Mouse (Mus musculus): ENCODE results near the gene Strada.

Strada gene

GRCm38 (mm10) chr11:106192657-106193370 is 9.2 kb downstream of the Strada start:
- in situ Hi-C loops (cut with MboI; ENCODE audit: low pct_unique_long_range_greater_than_20kb in 1 of 2, low sequenced_read_pairs in 2 of 2, unreplicated experiment in 1 of 2): no loop called here

- in situ Hi-C loops (cut with MboI; ENCODE audit: low pct_unique_long_range_greater_than_20kb in 1 of 2, low sequenced_read_pairs in 2 of 2, unreplicated experiment in 1 of 2): no loop called here
Observed at GRCm38 (mm10) chr11:106192241-106192640, 9.7 kb downstream of the Strada start.

GRCm38 (mm10) chr11:106191716-106192115 is 10.3 kb downstream of the Strada start:
- in situ Hi-C loops (cut with MboI; ENCODE audit: low pct_unique_long_range_greater_than_20kb in 1 of 2, low sequenced_read_pairs in 2 of 2, unreplicated experiment in 1 of 2): no loop called here

- in situ Hi-C loops (cut with MboI; ENCODE audit: low pct_unique_long_range_greater_than_20kb in 1 of 2, low sequenced_read_pairs in 2 of 2, unreplicated experiment in 1 of 2): no loop called here
Observed at GRCm38 (mm10) chr11:106187326-106187725, 14.6 kb downstream of the Strada start.

- in situ Hi-C loops (cut with MboI; ENCODE audit: low pct_unique_long_range_greater_than_20kb in 1 of 2, low sequenced_read_pairs in 2 of 2, unreplicated experiment in 1 of 2): no loop called here
Observed at GRCm38 (mm10) chr11:106180449-106180801, 21.5 kb downstream of the Strada start.

- in situ Hi-C loops (cut with MboI; ENCODE audit: low pct_unique_long_range_greater_than_20kb in 1 of 2, low sequenced_read_pairs in 2 of 2, unreplicated experiment in 1 of 2): no loop called here
Observed at GRCm38 (mm10) chr11:106179711-106180448, 22.1 kb downstream of the Strada start.

GRCm38 (mm10) chr11:106178036-106178782 is 23.8 kb downstream of the Strada start:
- in situ Hi-C loops (cut with MboI; ENCODE audit: low pct_unique_long_range_greater_than_20kb in 1 of 2, low sequenced_read_pairs in 2 of 2, unreplicated experiment in 1 of 2): no loop called here

GRCm38 (mm10) chr11:106176372-106176771 is 25.6 kb downstream of the Strada start:
- in situ Hi-C loops (cut with MboI; ENCODE audit: low pct_unique_long_range_greater_than_20kb in 1 of 2, low sequenced_read_pairs in 2 of 2, unreplicated experiment in 1 of 2): no loop called here

GRCm38 (mm10) chr11:106175081-106175480 is 26.9 kb downstream of the Strada start:
- in situ Hi-C loops (cut with MboI; ENCODE audit: low pct_unique_long_range_greater_than_20kb in 1 of 2, low sequenced_read_pairs in 2 of 2, unreplicated experiment in 1 of 2): no loop called here

GRCm38 (mm10) chr11:106174372-106174771 is 27.6 kb downstream of the Strada start:
- in situ Hi-C loops (cut with MboI; ENCODE audit: low pct_unique_long_range_greater_than_20kb in 1 of 2, low sequenced_read_pairs in 2 of 2, unreplicated experiment in 1 of 2): no loop called here

GRCm38 (mm10) chr11:106173228-106173627 is 28.7 kb downstream of the Strada start:
- in situ Hi-C loops (cut with MboI; ENCODE audit: low pct_unique_long_range_greater_than_20kb in 1 of 2, low sequenced_read_pairs in 2 of 2, unreplicated experiment in 1 of 2): no loop called here

- in situ Hi-C loops (cut with MboI; ENCODE audit: low pct_unique_long_range_greater_than_20kb in 1 of 2, low sequenced_read_pairs in 2 of 2, unreplicated experiment in 1 of 2): no loop called here
Observed at GRCm38 (mm10) chr11:106170807-106171206, 31.2 kb downstream of the Strada start.

- in situ Hi-C loops (cut with MboI; ENCODE audit: low pct_unique_long_range_greater_than_20kb in 1 of 2, low sequenced_read_pairs in 2 of 2, unreplicated experiment in 1 of 2): no loop called here
Observed at GRCm38 (mm10) chr11:106167435-106167834, 34.5 kb downstream of the Strada start.

GRCm38 (mm10) chr11:106164601-106165180 is 37.3 kb downstream of the Strada start:
- in situ Hi-C loops (cut with MboI; ENCODE audit: low pct_unique_long_range_greater_than_20kb in 1 of 2, low sequenced_read_pairs in 2 of 2, unreplicated experiment in 1 of 2): no loop called here

- in situ Hi-C loops (cut with MboI; ENCODE audit: low pct_unique_long_range_greater_than_20kb in 1 of 2, low sequenced_read_pairs in 2 of 2, unreplicated experiment in 1 of 2): no loop called here
Observed at GRCm38 (mm10) chr11:106163546-106163945, 38.4 kb downstream of the Strada start.

- in situ Hi-C loops (cut with MboI; ENCODE audit: low pct_unique_long_range_greater_than_20kb in 1 of 2, low sequenced_read_pairs in 2 of 2, unreplicated experiment in 1 of 2): no loop called here
Observed at GRCm38 (mm10) chr11:106162237-106162636, 39.7 kb downstream of the Strada start.

GRCm38 (mm10) chr11:106160841-106161721 is 40.9 kb downstream of the Strada start, which contains the start of the genes Gm10840 and Limd2:
Gene Gm10840 (plus strand): TSS chr11:106160850.
Gene Limd2 (minus strand): TSS chr11:106160860.
- in situ Hi-C loops (cut with MboI; ENCODE audit: low pct_unique_long_range_greater_than_20kb in 1 of 2, low sequenced_read_pairs in 2 of 2, unreplicated experiment in 1 of 2): no loop called here

Measured in mouse embryonic stem cell (cell line).